Mouse (Mus musculus) thymus, postnatal 36 days (tissue): Measurements from ENCODE around the gene Synj1.

Experiments
- DNase-seq, 2 experiments: peaks; one replicate each; pipeline ENCODE4 v3.0.0; 2022; ENCODE audit warnings: mixed read lengths in 2 of 2

Synj1 gene

DNA sequence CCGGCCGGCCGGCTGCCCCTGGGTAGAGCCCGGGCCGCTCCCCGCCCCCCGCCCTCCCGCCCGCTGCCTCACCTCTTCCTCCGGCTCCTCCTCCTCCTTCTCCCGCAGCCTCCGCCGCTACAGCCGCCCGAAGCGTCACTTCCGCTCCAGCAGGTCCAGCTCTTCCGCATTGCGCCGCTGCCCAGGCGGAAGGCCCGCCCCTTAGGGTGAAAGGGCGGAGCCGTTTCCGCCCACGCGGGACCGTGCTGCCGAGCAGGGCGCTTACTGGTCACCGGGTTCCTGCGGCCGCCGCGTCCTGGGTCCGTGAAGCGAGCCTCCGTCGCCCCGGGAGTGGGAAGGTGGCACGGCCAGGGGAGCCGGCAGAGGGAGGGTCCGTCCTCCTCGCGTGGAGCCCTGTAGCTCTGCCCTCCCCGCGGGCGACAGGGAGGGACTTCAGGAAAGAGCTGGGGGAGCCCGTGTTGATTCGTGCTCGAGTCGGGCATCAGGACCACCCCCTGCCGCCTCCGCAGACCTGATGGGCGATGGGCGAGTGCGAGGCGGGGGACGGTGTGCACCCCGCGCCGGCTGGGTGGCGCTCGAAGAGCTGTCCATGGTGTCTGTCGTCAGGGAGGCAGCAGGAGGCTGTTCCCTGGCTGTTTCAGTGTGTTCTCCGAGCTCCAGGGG, at the start of gene Synj1:
Gene Synj1 (minus strand): TSS at position 288 of the 663 bp plus-strand sequence.
- DNase-seq, result peak; percentile 86 to 92

DNA sequence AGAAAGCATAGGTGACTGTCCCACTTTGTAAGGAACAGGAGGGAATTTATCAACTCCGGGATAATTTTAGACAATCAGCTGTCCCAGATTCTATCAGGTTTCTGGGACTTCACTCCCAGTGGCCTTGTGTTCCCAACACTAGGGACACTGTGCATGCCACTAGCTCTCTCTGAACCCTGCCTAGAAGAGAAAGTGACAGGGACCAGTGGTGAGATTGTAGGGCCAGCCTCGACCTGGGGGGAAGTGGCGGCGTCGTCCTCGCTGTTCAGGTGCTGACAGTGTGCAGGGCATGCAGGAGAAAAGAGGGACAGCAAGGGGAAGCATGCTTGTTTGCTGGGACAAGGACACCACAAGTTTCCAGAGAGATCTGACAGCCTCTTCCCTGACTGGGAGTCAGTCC, 46.6 kb upstream of the Synj1 start:
- DNase-seq, result no peak

DNA sequence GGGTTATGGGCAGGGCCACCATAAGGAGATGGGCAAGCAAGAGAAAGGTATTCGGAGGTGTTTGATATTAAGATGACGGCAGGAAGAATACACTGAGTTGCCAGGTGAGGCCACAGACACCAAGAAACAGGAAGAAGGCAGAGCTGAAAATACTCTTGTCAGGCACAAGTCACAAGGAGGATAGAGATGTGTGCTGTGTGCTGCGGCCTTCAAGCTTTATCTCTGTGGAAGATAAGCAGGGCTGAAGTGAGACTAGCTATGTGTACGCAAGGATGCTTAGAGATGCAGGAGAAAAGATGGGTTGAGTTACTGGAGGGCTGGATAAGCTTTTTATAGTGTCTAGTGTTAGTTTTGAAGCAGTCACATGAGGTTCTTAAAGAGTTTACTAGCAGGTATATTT, 46.2 kb upstream of the Synj1 start:
- no peak for DNase-seq

DNA sequence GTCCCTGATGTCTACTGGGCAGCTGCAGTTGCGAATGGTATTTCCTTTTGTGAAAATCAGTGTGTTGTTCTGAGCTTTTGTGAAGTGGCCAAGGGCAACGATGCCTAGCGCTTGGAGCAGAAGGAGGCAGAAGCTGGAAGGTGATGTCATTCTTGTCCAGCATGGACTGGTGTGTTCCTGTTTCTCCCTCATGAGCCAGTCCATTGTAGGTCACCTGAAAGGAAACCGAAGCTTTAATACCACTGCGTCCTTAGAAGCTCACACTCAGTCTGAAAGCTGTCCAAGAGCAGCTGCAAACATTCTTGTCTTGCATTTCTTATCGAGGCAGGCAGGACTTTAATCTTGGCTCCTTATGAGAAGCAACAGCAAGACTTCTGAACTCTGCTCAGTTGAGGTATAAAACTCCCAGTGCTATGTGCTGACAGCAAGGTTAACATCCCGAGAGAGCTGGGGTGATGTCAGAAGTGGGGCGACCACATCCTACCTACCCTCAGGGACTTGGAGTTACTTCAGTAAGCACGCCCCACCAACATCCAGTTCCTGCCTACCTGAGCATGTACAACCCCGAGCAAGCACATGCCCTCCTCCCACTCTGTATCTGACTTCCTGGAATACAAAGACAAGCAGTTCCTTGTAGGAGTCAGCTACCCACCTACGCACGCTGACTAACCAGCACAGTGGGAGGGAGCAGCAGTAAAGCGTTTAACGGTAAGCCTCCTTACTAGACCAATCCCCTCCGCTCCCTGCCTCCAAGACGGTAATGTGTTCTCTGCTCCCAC, 45.1 kb upstream of the Synj1 start:
- DNase-seq, result peak; percentile 50 to 67

DNA sequence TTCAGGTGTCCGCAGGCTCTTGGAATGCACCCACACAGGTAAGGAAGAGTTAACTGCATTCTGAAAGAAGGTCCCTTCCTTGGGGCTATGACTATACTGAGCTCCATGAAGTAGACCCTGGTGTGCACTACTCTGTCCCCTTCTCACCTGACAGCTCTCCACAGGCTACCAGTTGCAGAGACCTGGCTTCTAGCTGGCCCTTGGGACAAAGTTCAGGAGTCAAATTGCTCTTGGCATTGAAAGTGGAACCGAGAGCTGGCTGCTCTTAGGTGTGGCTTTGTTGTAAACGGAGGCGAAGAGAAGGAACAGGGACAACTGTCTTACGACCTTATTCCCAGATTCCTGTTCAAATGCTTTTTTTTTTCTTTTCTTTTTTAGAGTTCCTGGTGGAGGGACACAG, 44.0 kb upstream of the Synj1 start:
- no peak for DNase-seq

DNA sequence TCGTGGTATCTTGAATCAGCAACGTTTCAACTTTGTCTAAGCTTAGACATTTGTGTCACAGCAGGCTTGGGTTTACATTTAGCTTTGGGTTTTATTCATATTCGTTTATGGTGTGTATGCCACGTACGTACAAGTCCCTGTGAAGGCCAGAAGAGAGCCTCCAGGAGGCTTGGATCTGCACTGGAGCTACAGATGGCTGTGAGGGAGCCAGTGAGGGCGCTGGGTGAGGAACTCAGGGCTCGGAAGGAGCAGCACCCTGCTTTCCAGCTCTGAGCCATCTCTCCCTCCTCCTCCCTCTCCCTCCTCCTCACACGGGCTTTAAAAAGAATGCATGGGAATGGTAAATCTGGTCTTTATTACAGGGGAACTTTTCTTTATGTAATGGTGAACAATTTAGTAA, 42.5 kb upstream of the Synj1 start:
- DNase-seq, result no peak

DNA sequence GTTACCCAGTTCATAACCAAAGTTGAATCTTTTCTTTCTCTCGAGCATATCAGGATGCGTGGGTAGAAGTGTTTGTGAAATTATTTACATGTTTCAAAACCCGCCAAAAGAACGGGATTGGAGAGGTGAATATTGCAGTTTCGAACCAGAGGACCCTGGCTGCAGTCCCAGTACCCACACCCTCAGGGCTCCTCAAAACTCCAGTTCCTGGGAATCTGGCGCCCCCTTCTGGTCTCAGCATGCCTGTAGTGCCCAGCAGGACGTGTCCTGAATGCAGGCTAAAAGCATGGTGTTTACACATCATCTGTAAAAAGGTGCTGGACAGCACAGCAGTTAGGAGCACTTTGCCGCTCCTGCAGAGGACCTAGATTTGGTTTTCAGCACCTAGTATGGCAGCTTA, 34.4 kb upstream of the Synj1 start:
- peak; percentile 48 to 51 for DNase-seq

DNA sequence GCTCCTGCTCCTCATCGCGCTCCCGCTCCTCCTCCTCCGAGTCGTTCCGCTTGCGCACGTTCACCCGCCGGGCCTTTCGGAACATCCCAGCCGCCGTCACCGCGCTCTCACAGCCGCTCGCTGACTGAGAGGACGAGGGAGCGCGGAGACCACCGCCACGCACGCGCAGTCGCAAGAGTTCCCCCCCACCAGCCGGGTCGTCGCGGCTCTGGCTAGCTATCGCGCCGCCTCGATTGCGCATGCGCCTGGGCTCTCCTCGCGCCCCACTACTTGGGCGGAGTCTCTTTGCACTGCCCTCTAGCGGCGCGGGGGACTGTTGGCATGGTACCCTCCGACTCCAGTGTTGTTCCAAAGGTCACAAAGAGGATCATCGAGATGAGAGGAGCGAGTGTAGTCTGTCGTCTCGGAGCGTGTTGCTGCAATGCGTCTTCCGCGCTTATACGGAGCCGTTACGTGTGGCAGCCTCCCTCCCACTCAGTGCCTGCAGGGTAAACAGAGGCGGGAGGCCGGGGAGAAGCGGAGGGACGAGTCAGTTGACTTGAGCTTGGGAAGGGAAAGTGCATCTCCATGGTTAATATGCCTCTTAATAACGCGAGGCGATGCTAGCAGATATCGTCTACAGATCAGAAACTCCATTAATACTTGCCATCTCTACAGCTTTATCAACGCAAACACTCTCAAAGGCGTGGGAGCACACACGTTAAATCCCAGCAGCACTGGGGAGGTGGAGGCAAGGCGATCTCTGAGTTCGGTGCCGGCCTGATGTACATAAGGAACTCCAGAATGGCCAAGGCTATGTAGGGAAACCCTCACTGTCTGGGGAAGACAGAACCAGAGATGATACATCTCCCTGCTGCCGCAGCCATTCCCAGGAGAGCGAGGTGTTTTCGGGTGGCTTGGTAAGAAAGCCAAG, 33.4 kb upstream of the Synj1 start, which contains the start of gene Paxbp1:
Gene Paxbp1 (minus strand): TSS at position 274 of the 913 bp plus-strand sequence.
- DNase-seq, result peak; percentile 99

DNA sequence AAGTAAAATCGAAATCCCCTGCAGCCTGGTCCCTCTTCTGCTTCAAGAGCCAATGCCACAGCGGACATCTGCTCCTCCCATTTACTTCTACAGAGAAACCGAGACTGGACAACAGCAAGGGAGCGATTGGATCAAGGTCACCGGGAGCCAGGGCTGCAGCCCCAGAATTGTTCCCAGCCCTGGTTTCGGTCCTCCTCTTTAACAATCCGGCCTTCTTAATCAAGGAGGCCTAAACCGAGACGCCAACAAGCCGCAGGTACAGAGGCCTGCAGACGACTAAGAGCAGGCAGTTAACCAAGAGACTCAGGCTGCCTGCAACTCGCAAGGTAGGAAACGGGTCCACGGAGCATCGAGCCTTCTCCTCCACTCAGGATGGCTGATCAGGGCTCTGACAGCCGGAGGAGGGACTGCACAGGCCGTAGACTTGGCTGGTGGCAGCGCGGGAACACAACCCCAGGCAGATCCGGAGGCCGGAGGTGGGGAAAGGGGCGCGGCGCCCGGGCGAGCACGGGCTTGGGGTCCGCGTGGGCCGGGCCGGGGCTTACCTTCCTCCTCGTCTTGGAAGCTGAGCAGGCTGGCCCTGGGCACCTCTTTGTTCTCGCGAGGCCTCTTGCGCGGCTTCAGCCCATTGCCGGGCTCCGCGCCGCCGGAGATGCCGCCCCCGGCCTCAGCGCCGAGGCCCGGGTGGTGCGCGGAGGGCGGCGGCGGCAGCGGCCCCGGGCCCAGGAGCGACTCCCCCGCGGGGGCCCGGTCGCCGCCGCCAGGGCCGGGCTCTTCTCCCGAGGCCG, 32.5 kb upstream of the Synj1 start:
- peak; percentile 64 to 73 for DNase-seq

DNA sequence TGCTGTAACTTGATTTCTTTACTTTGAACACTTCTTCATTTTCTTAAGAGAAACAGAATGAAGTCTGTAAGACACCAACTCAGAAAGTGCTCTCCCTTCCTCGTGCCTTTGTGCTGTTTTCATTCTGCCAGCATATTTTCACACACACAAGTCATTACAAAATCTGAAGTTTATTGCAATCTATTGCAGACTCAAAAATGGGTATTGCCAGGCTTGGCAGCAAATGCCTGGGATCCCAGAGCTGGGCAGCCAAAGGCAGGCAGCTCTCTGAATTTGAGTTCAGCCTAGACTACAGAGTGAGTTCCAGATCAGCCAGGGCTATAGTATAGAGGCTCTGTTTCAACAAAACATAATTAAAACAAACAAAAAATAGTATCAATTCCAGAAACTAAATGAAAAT, 31.5 kb upstream of the Synj1 start:
- no peak for DNase-seq

DNA sequence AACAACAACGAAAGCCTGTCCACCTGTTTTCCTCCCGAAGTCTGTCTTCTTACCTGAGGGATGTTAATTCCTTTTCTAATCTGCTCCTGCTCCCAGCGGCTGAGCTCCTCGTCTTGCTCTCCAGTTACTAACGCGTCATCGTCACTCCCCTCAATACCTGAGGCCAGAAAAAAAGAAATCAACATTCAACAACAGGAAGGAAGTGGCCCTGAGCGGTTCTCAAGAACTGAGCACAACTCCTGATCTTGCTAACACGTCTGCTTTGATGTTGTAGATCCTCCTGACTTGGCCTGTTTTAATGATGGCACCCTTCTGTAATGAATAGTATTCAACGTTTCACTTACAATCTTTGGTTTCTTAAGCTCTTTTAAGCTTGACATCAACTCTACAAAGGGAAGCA, 24.8 kb upstream of the Synj1 start:
- no peak for DNase-seq

DNA sequence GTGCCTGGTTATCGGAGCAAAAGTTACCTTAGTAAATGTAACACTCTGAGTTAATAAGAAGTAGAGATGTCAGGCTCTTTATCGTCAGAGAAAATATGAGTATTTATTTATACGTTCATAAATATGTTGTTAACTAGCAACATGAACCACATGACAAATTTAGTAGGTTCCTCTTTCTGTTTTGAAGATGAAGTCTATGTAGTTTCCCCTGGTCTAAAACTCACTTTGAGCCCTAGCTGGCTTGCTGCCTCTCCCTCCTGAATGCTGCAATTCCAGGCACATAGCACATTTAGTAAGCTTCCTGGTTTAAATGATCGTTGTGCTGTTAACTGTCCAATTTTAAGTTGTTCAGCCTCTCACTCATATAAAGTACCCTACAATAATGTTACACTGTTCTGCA, 19.6 kb upstream of the Synj1 start:
- no peak for DNase-seq

DNA sequence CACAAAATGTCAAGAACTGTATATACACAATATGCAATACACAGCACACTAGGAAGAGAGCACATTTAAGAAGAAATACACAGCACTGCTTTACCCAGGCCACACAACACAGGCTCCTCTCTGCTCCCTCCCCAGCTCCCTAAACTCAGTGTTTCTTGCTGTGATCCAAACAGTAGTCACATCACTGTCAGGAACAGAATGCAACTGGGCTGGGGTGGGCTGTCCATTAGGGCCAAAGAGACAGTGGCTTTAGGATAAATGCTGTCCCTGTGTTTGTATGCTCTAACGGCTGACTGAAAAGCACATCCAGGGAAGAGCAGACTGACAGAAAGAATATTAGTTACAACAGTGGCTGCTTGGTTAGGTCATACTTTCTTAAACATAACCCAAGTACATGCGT, 18.8 kb upstream of the Synj1 start:
- no peak for DNase-seq

DNA sequence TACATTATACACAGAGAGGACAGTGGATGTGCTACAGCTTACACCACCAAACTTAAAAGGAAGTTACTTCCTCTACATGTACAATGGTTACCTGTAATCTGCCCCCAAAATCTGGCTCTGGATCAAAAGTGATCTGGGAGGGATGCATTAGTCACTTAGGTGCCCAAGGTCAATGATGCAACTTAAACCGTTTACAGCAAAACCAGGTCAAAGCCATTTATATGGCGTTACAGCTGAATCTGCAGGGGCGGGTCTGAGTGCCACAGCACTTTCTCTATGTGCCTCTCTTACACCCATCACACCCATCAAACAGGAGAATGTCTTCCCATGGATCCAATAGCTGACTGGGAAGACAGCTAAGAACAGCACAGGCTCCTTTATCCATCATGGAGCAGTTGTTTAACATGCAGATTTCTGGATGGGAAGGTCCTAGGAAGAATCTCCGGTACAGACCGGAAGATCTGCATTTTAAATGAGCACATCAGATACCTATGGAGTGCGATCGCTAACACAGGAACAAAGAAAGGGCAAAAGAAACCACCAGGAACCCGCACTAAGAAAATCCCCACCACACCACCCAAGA, 18.1 kb upstream of the Synj1 start:
- no peak for DNase-seq

DNA sequence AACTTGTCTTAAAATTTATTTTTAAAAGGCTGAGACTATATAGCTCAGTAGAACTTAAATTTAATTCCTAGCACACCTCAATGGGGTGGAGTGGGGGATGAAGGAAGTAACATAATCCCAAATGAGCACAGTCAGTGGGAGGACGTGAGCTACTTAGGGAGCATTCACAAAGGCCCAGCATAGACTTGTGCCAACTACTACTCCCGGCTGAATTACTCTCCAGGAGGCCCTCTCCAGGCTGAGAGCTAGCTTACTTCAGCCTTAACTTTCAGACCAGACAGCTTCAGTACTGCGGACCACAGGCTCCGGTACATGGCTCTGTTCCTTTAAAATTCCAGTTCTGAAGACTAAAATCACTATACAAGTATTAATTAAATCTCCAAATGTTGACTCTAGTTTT, 15.2 kb upstream of the Synj1 start:
- DNase-seq, result no peak

DNA sequence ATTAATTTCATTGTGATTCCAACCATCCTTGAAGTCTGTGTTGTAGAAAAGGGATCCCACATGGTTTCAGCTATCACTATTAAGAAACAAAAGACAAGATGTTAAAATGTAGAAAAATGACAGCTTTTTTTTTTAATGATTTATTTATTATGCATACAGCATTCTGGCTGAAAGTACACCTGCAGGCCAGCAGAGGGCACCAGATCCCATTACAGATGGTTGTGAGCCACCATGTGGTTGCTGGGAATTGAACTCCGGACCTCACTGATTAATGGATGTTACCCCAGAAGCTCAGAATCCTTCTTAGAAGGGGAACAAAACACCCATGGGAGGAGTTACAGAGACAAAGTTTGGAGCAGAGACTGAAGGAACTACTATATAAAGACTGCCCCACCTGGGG, 12.3 kb upstream of the Synj1 start:
- DNase-seq, result peak; percentile 15 to 22

DNA sequence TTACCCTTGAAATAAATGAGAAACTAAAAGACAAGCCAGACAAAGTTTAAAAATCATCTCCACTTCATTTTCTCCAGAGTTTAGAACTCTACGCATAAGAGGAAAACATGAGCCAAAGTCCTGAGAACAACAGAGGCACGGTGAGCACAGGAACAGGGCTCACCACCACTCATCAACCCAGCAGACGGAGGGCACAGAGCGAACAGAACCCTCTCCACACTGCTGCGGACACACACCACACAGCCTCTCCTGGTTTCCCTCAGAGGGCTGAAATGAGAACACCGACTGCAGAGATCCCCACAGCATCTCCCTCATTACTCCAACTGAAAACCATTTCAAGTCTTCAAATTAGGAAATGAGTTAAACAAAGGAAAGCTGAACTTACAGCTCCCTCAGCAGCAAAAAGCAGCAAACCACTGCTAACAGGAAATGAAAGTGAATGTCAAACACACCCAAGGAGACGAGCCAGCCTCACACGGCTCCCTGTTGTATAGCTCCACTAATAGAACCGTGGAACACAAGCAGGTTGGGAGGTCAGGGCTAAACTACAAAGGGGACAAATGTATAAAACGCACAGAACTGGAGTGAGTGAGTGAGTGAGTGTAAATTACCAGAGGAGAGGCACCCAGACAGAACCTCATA, 9.9 kb upstream of the Synj1 start:
- no peak for DNase-seq

DNA sequence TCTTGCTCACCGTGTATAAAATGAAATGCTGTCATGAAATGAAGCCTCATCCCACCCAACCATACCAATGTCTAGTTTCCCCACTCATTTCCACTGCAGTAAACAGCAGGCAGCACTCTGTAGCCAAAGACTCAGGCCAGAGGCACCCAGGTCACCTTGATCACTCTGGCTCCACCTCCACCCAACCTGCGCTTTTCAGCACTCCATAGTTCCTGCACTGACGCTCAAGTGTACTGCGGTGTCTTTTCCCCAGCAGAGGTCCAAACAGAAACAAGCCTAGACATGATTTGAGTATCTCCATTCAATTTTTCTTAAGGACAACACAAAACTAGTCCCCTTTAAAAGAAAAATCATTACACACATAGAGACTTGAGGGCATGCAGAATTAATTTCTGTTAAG, 8.4 kb upstream of the Synj1 start:
- DNase-seq, result no peak

DNA sequence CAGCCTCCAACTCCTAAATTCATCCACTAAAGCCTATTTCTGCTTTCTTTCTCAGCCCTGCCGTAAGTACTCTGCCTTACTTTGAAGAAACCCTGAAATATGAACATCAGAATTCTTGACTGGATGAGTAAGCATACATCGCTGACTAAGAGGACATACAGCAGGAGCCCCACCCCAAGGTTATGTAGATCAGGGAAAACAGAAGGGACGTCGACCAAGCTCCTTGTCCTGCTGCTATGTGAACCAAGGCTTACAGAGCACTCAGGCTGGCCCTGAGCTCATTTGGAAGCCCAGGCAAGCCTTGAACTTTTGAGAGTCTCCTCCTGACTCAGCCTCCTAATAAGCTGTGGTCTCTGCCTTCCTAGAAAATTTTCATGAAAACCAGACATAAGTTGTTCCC, 4.7 kb upstream of the Synj1 start:
- no peak for DNase-seq

DNA sequence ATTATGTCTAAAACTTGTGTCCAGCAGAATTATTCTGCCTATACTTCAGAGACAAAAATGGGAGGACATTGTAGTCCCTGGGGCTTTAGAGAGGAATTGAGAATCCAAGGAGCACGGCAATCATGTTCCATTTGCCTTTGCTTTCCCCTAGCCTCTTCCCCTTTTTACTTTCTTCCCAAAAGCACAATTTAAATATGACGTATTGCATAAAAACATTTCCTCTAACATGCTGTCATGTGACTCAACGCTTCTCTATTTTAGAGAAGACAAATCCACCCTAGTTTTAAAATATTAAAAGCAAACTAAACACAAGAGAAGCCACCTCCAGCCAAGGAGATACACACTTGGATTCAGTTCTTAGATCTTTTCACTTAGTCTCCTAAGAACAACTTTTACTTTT, 739 bp upstream of the Synj1 start:
- no peak for DNase-seq

DNA sequence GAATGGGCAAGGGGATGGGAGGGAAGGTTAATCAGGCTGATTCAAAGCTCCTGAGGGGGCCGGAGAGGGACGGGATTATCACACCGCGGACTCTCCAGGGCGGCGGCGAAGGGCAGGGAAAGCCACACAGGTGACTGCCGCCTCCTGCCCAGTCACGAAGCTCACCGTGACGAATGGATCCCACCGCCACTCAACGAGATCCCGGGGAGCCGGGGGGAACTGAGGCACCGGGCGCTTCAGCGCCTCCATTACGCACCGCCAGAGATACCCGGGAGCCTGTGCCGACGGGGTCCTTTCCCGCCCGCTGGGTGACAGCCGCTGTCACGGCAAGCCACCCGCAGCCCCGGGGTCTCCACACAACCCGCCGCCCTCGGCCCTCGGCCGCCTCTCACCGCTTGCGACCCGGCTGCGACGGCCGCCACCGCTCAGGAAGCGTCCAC, 507 bp downstream of the Synj1 start:
- no peak for DNase-seq
